Mouse (Mus musculus) neural tube, embryonic 15.5 days (tissue): Measurements from ENCODE around the gene Ccdc160. TPM values are rescaled to one million over a fixed set of nuclear protein-coding genes. Genes with fewer than 3 reads are reported as not detected.
A peak's percentile ranks its signal among the peaks of the same experiment; 100 is the strongest.

Experiments
- ATAC-seq: fragments of 200-750 bp; cut with Nextera tagmentation; 2 replicates; pipeline ENCODE4 v1.8.0; 2017; ENCODE audit warnings: mild to moderate bottlenecking, moderate TSS enrichment, moderate library complexity; ENCODE audit not compliant: low FRiP score
- H3K27ac ChIP-seq: fragments of 300-500 bp; sonication (generic); replicated peaks from 2 replicates; pipeline ENCODE4 v1.5.1; 2015; ENCODE audit warnings: mild to moderate bottlenecking, inconsistent platforms
- H3K27me3 ChIP-seq: fragments of 300-500 bp; sonication (generic); replicated peaks from 2 replicates; pipeline ENCODE4 v1.6.1; 2015; ENCODE audit warnings: inconsistent platforms
- H3K36me3 ChIP-seq: fragments of 300-500 bp; sonication (generic); 2 replicates; pipeline ENCODE4 v1.6.1; 2015; ENCODE audit warnings: inconsistent platforms
- H3K4me1 ChIP-seq: fragments of 300-500 bp; sonication (generic); 2 replicates; pipeline ENCODE4 v1.6.1; 2015; ENCODE audit warnings: inconsistent platforms
- H3K4me2 ChIP-seq: fragments of 300-500 bp; sonication (generic); 2 replicates; pipeline ENCODE4 v1.6.1; 2015; ENCODE audit warnings: inconsistent platforms, mild to moderate bottlenecking, moderate library complexity
- H3K4me3 ChIP-seq: fragments of 300-500 bp; sonication (generic); replicated peaks from 2 replicates; pipeline ENCODE4 v1.5.1; 2015; ENCODE audit warnings: mild to moderate bottlenecking, inconsistent platforms
- H3K9ac ChIP-seq: fragments of 300-500 bp; sonication (generic); replicated peaks from 2 replicates; pipeline ENCODE4 v1.6.1; 2015; ENCODE audit warnings: mild to moderate bottlenecking, inconsistent platforms
- H3K9me3 ChIP-seq: fragments of 300-500 bp; sonication (generic); replicated peaks from 2 replicates; pipeline ENCODE4 v1.6.1; 2016; ENCODE audit warnings: inconsistent platforms
- WGBS: fragments of 180-500 bp; shearing (Covaris S2); methylation state at CpG from one replicate; pipeline ENCODE4 v1.1.7; 2015; ENCODE audit warnings: mixed read lengths; 5-methylcytosine and 5-hydroxymethylcytosine counted together
- polyA plus RNA-seq: library from polyadenylated mRNA; unstranded; fragments of >200 nt; fragmentation: Nextera tagmentation; extraction: Ambion mirVana; gene quantifications from 2 replicates; pipeline ENCODE4 v1.2.1, GENCODE M21; 2015

Ccdc160 gene
- 6.7 and 7.7 TPM in 2 replicates for polyA plus RNA-seq

- Histone ChIP-seq H3K27me3 (no peaks in the 10 kb centered on the region), H3K4me2 (peak within 1 kb of the TSS; percentile 56), H3K36me3 (no peaks in the 10 kb centered on the region), H3K4me3 (peak within 1 kb of the TSS; percentile 47), H3K4me1 (peaks cover 4% of the 10 kb centered on the region), H3K9me3 (no peaks in the 10 kb centered on the region), H3K9ac (peak within 1 kb of the TSS; percentile 45), H3K27ac (peak within 1 kb of the TSS; percentile 65)
- ATAC-seq = peak; percentile 98
- 20% methylated on average over 26 of the region's 26 CpGs for WGBS
These were observed at the start of gene Ccdc160 for GRCm38 (mm10) chrX:52790980-52791593. Gene Ccdc160 (plus strand): TSS chrX:52791200.

GRCm38 (mm10) chrX:52743781-52744180 lies 47.2 kb upstream of the Ccdc160 start:
- H3K4me2 ChIP-seq = peak overlapping the region; percentile 95
- no peaks in the 10 kb centered on the region for H3K9me3 ChIP-seq
- ATAC-seq = no peak
- no peak overlapping the region for H3K9ac ChIP-seq
- peaks cover 16% of the 10 kb centered on the region for H3K27me3 ChIP-seq
- H3K4me3 ChIP-seq = peak overlapping the region; percentile 48
- no peak overlapping the region for H3K27ac ChIP-seq
- H3K36me3 ChIP-seq = no peaks in the 10 kb centered on the region
- whole genome bisulfite sequencing = 20% methylated on average over 15 of the region's 15 CpGs
- 0 out of 2 replicates have a peak, but pooled peaks cover 3% of the 10 kb centered on the region for H3K4me1 ChIP-seq

- H3K27me3 ChIP-seq = peaks cover 16% of the 10 kb centered on the region
- no peak overlapping the region for H3K27ac ChIP-seq
- peak overlapping the region; percentile 48 for H3K4me3 ChIP-seq
- 0 out of 2 replicates have a peak, but pooled peaks cover 3% of the 10 kb centered on the region for H3K4me1 ChIP-seq
- peak overlapping the region; percentile 26; the same call in 1 of the 2 replicates for H3K9ac ChIP-seq
- H3K4me2 ChIP-seq = peak overlapping the region; percentile 95
- no peaks in the 10 kb centered on the region for H3K9me3 ChIP-seq
- ATAC-seq = no peak
- no peaks in the 10 kb centered on the region for H3K36me3 ChIP-seq
- 29% methylated on average over 50 of the region's 50 CpGs for WGBS
These were observed 46.6 kb upstream of the Ccdc160 start for GRCm38 (mm10) chrX:52744201-52745051.

GRCm38 (mm10) chrX:52745462-52745861 lies 45.5 kb upstream of the Ccdc160 start:
- no peak overlapping the region for H3K4me3 ChIP-seq
- H3K27me3 ChIP-seq = peaks cover 16% of the 10 kb centered on the region
- ATAC-seq = no peak
- H3K4me2 ChIP-seq = peak overlapping the region; percentile 95
- no peaks in the 10 kb centered on the region for H3K36me3 ChIP-seq
- H3K9me3 ChIP-seq = no peaks in the 10 kb centered on the region
- WGBS = 5% methylated on average over 8 of the region's 8 CpGs
- H3K27ac ChIP-seq = no peak overlapping the region
- no peak overlapping the region for H3K9ac ChIP-seq
- 0 out of 2 replicates have a peak, but pooled peaks cover 3% of the 10 kb centered on the region for H3K4me1 ChIP-seq

- H3K4me2 ChIP-seq = 0 out of 2 replicates have a peak overlapping the region, but pooled peaks have one; percentile 95
- H3K4me3 ChIP-seq = no peak overlapping the region
- H3K9ac ChIP-seq = no peak overlapping the region
- H3K27ac ChIP-seq = no peak overlapping the region
- peaks cover 16% of the 10 kb centered on the region for H3K27me3 ChIP-seq
- H3K9me3 ChIP-seq = no peaks in the 10 kb centered on the region
- 0 out of 2 replicates have a peak, but pooled peaks cover 3% of the 10 kb centered on the region for H3K4me1 ChIP-seq
- H3K36me3 ChIP-seq = no peaks in the 10 kb centered on the region
- 13% methylated on average over 10 of the region's 10 CpGs for WGBS
- no peak for ATAC-seq
These were observed 45.1 kb upstream of the Ccdc160 start for GRCm38 (mm10) chrX:52745917-52746316.

GRCm38 (mm10) chrX:52746849-52747248 lies 44.2 kb upstream of the Ccdc160 start:
- Histone ChIP-seq H3K4me1 (0 out of 2 replicates have a peak, but pooled peaks cover 3% of the 10 kb centered on the region), H3K9ac (no peak overlapping the region), H3K27me3 (peaks cover 16% of the 10 kb centered on the region), H3K27ac (no peak overlapping the region), H3K36me3 (no peaks in the 10 kb centered on the region), H3K4me3 (no peak overlapping the region), H3K4me2 (no peak overlapping the region), H3K9me3 (no peaks in the 10 kb centered on the region)
- WGBS = 43% methylated on average over 1 of the region's 1 CpGs
- no peak for ATAC-seq

- H3K4me3 ChIP-seq = no peak overlapping the region
- H3K4me1 ChIP-seq = no peaks in the 10 kb centered on the region
- H3K4me2 ChIP-seq = no peak overlapping the region
- WGBS = 11% methylated on average over 6 of the region's 6 CpGs
- H3K9me3 ChIP-seq = no peaks in the 10 kb centered on the region
- no peaks in the 10 kb centered on the region for H3K27me3 ChIP-seq
- H3K36me3 ChIP-seq = no peaks in the 10 kb centered on the region
- H3K9ac ChIP-seq = no peak overlapping the region
- no peak for ATAC-seq
- H3K27ac ChIP-seq = no peak overlapping the region
These were observed 37.4 kb upstream of the Ccdc160 start for GRCm38 (mm10) chrX:52753491-52754085.

GRCm38 (mm10) chrX:52757164-52757563 lies 33.8 kb upstream of the Ccdc160 start:
- ATAC-seq = no peak
- Histone ChIP-seq H3K4me2 (no peak overlapping the region), H3K4me3 (no peak overlapping the region), H3K27ac (no peak overlapping the region), H3K27me3 (no peaks in the 10 kb centered on the region), H3K36me3 (no peaks in the 10 kb centered on the region), H3K9ac (no peak overlapping the region), H3K4me1 (no peaks in the 10 kb centered on the region), H3K9me3 (no peaks in the 10 kb centered on the region)
- 83% methylated on average over 3 of the region's 3 CpGs for WGBS

- Histone ChIP-seq H3K4me1 (no peaks in the 10 kb centered on the region), H3K27me3 (no peaks in the 10 kb centered on the region), H3K4me3 (no peak overlapping the region), H3K9ac (no peak overlapping the region), H3K4me2 (no peak overlapping the region), H3K9me3 (no peaks in the 10 kb centered on the region), H3K27ac (no peak overlapping the region), H3K36me3 (no peaks in the 10 kb centered on the region)
- ATAC-seq = no peak
- 58% methylated on average over 2 of the region's 2 CpGs for WGBS
These were observed 31.8 kb upstream of the Ccdc160 start for GRCm38 (mm10) chrX:52759232-52759631.

- H3K4me2 ChIP-seq = no peak overlapping the region
- 69% methylated on average over 4 of the region's 4 CpGs for WGBS
These were observed 30.6 kb upstream of the Ccdc160 start for GRCm38 (mm10) chrX:52760191-52760945.

GRCm38 (mm10) chrX:52762221-52762620 lies 28.8 kb upstream of the Ccdc160 start:
- H3K27ac ChIP-seq = no peak overlapping the region
- H3K9ac ChIP-seq = no peak overlapping the region
- H3K4me1 ChIP-seq = no peaks in the 10 kb centered on the region
- H3K27me3 ChIP-seq = no peaks in the 10 kb centered on the region
- no peaks in the 10 kb centered on the region for H3K9me3 ChIP-seq
- H3K4me2 ChIP-seq = no peak overlapping the region
- no peak overlapping the region for H3K4me3 ChIP-seq
- H3K36me3 ChIP-seq = no peaks in the 10 kb centered on the region
- no peak for ATAC-seq
- WGBS = 64% methylated on average over 4 of the region's 4 CpGs

More at GRCm38 (mm10) chrX:52760191-52760945, 30.6 kb upstream of the Ccdc160 start:
- Histone ChIP-seq H3K36me3 (no peaks in the 10 kb centered on the region), H3K9ac (no peak overlapping the region), H3K9me3 (no peaks in the 10 kb centered on the region), H3K27ac (no peak overlapping the region), H3K4me1 (no peaks in the 10 kb centered on the region), H3K27me3 (no peaks in the 10 kb centered on the region), H3K4me3 (no peak overlapping the region)
- ATAC-seq = no peak
